Mouse (Mus musculus) c-Kit-negative CD71-positive TER-119-positive erythroid progenitor cells, embryonic 14.5 days (primary cell): ENCODE measurements around the gene Rnf43.

Experiments used
- DNase-seq: peaks from one replicate; pipeline ENCODE4 v3.0.0-alpha.2; 2013; ENCODE audit warnings: low read depth, low spot score

Gene Rnf43

DNA sequence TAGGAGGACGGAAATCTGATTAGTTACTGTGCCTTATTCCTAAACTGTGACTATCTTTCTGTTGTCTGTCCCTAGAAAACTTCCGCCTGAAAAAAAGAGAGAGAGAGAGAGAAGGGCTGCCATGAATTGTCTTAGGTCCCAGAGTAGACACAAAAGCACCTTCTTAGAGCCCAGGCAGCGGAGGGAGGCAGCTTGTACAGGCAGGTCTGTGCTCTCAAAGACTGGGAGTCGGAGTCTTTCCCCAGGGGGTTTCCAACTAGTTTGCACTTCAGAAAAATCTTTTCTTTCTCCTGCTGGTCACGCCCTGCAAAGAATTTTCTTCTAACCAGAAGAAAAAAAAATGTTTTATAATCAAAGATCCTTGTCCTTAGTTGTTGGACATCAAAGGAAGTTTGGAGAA lies 15.2 kb downstream of the Rnf43 start:
- no peak for DNase-seq

DNA sequence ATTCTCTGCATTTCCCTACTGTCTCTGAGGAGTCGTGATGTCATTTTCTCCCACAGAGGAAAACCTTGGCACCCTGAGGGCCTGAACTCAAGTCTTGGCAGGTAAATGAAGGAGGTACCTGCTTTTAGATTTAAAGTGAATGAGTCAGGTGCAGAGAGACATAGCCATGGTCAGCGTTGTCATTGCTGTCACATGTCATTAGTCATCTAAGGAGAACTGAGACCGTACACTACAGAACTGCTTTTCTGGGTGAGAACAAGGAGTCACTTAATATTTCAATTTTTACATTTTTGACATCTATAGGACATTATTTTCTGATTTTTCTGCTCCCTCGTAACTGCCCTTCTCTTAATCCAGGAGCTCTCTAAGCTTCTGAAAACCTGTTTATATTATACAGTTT lies 16.0 kb downstream of the Rnf43 start:
- DNase-seq = no peak

- DNase-seq = no peak
Observed at GRCm38 (mm10) chr11:87678976-87679375, 16.5 kb downstream of the Rnf43 start.

- DNase-seq = no peak
Observed at GRCm38 (mm10) chr11:87680786-87681185, 18.3 kb downstream of the Rnf43 start.

DNA sequence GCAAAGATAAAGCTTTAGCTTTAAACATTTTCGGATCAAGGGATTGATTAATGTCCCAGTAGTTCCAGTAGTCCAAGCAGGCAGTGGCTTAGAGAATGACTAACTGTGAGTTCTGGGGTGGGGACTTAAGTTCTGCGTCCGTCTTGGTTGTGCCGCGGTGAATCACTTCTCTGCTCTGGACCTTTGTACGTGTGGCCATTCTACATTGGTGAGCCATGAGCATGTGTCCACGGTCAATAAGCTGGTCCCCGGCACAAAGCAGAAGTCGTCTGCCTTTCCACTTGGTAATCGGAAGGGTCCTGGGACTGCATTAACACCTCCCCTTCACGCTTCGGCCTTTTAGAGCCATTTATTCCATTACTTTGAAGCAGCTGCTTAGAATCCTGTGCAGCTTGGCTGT lies 19.6 kb downstream of the Rnf43 start:
- DNase-seq = no peak

DNA sequence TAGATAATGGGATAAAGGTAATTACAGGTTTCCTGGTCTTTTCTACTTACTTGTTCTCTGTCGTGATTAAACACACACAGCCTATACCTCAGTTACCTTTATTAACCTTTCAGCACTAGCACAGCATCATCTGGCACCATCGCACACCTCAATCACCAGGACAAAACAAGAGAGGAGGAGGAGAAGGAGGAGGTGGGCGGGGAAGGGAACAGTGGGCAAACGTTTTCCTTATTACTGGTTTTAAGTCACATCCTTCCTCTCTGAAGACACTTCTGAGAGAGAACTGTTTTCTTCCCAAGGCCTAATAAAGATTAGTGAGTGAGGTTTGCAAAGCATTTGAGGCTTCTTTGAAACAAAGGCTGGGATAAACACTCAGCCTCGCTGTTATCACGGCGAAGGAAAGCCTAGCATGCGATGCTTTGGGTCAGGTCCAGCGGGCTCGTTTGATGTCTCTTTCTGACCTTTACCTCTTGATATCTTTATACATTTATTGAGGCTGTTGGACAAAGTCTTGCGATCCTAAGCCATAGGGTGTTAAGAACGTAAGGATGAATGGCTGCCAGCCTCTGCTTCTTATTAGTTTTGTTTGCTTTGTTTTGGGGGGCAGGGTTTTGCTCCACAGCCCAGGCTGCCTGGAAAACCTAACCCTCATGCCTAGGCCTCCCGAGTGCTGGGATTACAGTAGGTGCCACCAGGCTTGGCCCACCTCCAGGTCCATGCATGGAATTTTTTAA lies 20.5 kb downstream of the Rnf43 start:
- no peak for DNase-seq

DNA sequence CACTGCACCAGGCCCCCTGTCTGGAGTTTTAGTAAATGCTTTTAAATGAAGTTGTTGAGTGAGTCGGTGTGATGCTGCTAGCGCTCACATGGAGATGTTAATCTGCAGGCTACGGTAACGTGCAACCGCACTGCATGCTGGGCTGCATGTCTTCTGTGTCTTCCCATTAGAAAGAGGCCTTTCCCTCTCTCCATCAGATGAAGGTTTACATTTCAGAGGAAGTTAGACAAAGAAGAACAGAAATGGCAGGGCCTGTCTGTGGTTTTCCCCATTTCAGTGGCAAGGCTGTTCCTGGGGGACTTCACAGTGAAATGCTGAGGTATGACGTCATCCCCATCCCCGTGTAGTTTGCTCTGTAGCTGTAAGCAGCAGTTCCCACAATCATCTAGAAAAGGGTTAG lies 23.9 kb downstream of the Rnf43 start:
- no peak for DNase-seq

GRCm38 (mm10) chr11:87687246-87688225 lies 25.0 kb downstream of the Rnf43 start:
- DNase-seq = no peak

- no peak for DNase-seq
Observed at GRCm38 (mm10) chr11:87688478-87689203, 26.1 kb downstream of the Rnf43 start.

DNA sequence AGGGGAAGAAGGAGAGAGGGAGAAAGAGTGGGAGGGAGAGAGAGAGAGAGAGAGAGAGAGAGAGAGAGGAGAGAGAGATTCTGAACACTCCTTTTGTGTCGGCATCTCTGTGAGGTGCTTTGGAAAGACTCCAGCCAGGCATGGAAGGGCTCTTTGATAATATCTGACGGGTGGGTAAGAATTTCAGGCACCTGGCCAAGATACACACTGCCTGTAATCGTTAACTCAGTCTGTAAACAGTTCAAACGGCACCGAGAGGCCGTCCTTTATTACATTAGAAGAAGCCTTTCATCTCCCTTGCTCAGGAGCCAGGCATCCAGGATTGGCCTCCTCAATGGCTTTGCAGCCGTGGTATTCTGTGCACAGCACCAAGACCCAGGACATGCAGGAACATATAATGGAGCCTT lies 26.9 kb downstream of the Rnf43 start:
- no peak for DNase-seq

- no peak for DNase-seq
Observed at GRCm38 (mm10) chr11:87690054-87690740, 27.7 kb downstream of the Rnf43 start.

DNA sequence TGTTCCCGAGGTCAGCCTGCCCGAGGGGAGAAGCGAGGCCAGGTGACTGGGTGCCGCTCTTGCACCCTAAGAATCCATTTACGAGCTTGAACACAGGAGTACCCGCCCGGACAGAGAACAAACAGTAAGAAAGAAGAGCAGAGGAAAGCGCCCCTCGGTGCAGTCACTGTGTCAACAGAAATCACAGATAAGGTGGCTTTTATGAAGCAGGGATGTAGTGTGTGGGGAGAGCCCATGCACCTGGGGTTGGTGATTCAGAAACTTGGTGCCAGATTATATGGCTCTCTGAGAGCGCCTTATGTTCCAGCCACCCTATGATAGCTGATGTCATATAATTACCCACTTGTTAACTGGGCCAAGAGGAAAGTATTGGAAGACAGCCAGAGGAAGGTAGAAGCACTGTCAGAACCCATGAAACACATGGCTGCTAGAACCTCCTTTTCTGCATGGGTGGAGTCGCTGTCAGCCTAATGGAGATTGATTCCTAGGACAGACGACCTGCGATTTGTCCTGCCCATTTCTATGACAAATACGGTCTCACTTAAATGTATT lies 34.7 kb downstream of the Rnf43 start:
- DNase-seq = no peak

GRCm38 (mm10) chr11:87698126-87698525 lies 35.6 kb downstream of the Rnf43 start:
- no peak for DNase-seq

DNA sequence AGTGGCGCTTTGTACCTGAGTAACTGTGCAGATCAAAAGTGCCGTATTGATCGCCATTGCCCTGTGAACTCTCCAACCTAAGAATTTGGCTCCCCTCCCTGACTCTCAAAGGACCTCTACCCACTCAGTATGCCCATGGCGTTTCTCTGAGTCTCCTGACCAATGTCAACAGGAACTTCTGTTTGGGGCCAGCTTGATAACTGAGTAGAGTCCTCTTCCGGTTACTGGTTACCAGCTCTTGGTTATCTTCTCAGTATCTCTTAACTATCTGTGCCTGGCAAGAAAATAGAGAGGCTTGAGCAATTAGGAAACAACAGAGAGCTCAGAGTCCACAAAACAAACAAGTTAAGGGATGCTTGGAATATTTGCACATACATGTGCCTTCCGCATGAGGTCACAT lies 38.6 kb downstream of the Rnf43 start:
- DNase-seq = no peak

DNA sequence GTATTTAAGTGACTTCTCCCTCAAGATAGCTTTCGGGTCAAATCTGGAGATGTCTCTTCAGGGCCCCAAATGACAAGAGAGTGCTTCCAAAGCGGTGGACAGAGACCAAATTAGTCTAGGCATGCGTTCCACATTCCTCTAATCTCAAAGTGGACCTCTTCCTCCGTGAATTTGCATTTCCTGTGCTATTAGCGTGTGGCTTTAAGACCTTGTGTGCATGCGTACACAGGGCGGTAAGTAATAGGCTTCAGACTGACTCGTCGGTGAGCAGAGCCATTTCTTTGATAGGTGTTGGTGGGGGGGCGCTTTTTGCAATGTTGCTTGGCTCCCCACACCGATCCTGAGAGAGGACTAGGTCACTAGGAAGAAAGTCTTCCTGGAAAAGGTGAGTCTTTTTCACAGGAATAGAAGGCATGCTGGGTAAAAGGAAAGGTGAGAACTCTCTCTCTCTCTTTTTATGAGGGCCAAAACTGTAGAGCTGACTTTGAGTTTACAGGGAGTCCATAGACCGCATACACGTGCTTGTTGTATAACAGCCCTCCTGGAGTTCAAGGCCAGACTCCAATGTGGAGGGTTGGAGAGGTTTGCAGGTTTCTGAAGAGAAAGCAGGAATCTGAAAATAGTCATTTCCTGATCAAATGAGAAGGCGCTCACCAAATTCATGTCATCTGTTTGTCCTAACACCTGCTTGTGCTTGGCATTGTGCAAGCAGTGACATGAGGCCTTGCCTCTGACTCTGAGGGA lies 39.5 kb downstream of the Rnf43 start:
- DNase-seq = no peak

GRCm38 (mm10) chr11:87703654-87704053 lies 41.1 kb downstream of the Rnf43 start:
- no peak for DNase-seq

DNA sequence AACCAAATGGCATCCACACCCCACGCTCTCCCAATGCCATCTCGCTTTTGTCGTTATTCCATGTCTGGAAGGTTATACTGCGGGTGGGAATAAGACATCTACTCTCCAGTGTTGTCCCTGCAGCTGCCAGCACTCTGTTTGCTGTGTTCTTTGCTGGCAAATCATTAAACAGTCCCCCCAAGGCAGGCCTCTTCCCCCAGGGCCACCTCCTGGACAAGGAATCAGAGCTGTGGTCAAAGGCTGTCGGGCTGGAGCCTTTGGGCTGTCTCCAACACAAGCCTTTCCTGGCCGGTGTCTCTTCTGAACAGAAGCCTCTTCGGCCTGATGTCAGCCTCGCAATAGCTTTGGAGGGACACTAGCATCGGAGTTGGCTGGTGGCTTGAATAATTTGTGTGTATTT lies 41.8 kb downstream of the Rnf43 start:
- DNase-seq = no peak

GRCm38 (mm10) chr11:87707570-87707969 lies 45.0 kb downstream of the Rnf43 start:
- no peak for DNase-seq

DNA sequence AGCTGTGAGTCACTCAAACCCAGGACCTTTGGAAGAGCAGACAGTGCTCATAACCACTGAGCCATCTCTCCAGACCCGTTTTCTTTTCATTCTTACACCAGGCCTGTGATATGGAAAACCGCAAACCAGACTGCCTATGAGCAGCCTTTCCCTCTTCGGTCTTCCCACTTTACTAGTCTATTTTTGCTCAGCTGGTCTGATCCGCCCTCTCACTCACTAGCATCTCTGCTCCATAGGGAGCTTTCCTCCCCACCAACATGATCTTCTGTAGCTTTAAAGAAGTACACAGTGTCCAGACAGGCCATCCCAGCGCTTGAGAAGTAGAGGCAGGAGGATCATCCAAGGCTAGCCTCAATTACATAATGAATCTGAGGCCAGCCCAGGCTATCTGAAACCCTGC lies 46.5 kb downstream of the Rnf43 start:
- no peak for DNase-seq

DNA sequence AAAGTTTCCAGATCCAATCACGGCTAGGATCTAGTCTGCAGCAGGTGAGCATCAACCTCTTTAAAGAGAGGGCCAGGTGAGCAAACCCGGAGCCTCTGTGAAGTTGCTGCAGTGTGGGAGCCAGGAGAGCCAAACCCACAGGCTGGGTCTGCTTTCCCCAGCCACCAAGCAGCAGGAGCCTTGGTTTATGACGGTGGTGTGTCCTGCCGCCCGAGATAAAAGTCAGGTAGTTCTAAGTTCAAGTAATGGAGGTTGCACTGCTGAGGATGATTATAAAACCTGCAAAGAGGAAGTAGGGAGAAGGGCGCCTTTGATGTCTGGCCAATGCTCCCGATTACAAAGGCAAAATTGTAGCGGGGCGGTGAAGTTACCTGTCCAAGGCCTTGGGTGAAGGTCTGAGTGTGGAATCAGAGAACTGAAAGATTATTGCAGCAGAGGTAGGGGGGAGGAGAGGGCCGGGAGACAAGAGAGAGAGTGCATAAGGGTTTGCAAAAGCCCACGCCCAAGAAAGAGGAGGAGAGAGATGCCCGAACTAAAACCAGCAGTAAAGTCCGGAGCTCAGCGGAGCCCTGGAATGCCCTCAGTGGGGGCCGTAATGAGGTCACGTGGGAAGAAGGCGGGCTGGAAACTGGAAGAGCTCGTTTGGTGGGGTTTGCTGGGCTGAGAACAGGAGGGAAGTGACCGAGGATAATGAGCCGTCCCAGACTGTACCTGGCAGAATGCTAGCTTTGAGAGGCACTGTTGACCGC lies 47.2 kb downstream of the Rnf43 start:
- DNase-seq = no peak
